Mouse (Mus musculus): ENCODE results near the gene Soat2.

Gene Soat2

GRCm38 (mm10) chr15:102191699-102192098 lies 41.4 kb downstream of the Soat2 start:
- DNase-seq (ENCODE audit: low spot score) = no peak

- no peak for DNase-seq (ENCODE audit: low spot score)
Measured at GRCm38 (mm10) chr15:102192271-102192812, 42.0 kb downstream of the Soat2 start.

GRCm38 (mm10) chr15:102192820-102193386 lies 42.6 kb downstream of the Soat2 start:
- no peak for DNase-seq (ENCODE audit: low spot score)

- DNase-seq (ENCODE audit: low spot score) = no peak
Measured at GRCm38 (mm10) chr15:102193652-102194051, 43.3 kb downstream of the Soat2 start.

- no peak for DNase-seq (ENCODE audit: low spot score)
Measured at GRCm38 (mm10) chr15:102194439-102194838, 44.1 kb downstream of the Soat2 start.

- no peak for DNase-seq (ENCODE audit: low spot score)
Measured at GRCm38 (mm10) chr15:102195373-102195772, 45.0 kb downstream of the Soat2 start.

- DNase-seq (ENCODE audit: low spot score) = no peak
Measured at GRCm38 (mm10) chr15:102198841-102199240, 48.5 kb downstream of the Soat2 start.

- peak; percentile 96 for DNase-seq (ENCODE audit: low spot score)
Measured at GRCm38 (mm10) chr15:102202971-102203834, 52.9 kb downstream of the Soat2 start, which contains the start of gene Zfp740. Zfp740 (plus strand) TSS chr15:102203249.

- DNase-seq (ENCODE audit: low spot score) = peak; percentile 71
Measured at GRCm38 (mm10) chr15:102203835-102204381, 53.6 kb downstream of the Soat2 start.

- DNase-seq (ENCODE audit: low spot score) = peak; percentile 38
Measured at GRCm38 (mm10) chr15:102204674-102205505, 54.6 kb downstream of the Soat2 start, which contains the start of gene Csad. Csad (minus strand) TSS chr15:102204724.

- DNase-seq (ENCODE audit: low spot score) = no peak
Measured at GRCm38 (mm10) chr15:102205779-102206178, 55.5 kb downstream of the Soat2 start.

- no peak for DNase-seq (ENCODE audit: low spot score)
Measured at GRCm38 (mm10) chr15:102207351-102207750, 57.0 kb downstream of the Soat2 start.

- no peak for DNase-seq (ENCODE audit: low spot score)
Measured at GRCm38 (mm10) chr15:102208092-102208561, 57.8 kb downstream of the Soat2 start.

- no peak for DNase-seq (ENCODE audit: low spot score)
Measured at GRCm38 (mm10) chr15:102209114-102209513, 58.8 kb downstream of the Soat2 start.

GRCm38 (mm10) chr15:102210816-102211215 lies 60.5 kb downstream of the Soat2 start:
- DNase-seq (ENCODE audit: low spot score) = no peak

GRCm38 (mm10) chr15:102211895-102212294 lies 61.6 kb downstream of the Soat2 start:
- no peak for DNase-seq (ENCODE audit: low spot score)
